In the genomic region with DNA sequence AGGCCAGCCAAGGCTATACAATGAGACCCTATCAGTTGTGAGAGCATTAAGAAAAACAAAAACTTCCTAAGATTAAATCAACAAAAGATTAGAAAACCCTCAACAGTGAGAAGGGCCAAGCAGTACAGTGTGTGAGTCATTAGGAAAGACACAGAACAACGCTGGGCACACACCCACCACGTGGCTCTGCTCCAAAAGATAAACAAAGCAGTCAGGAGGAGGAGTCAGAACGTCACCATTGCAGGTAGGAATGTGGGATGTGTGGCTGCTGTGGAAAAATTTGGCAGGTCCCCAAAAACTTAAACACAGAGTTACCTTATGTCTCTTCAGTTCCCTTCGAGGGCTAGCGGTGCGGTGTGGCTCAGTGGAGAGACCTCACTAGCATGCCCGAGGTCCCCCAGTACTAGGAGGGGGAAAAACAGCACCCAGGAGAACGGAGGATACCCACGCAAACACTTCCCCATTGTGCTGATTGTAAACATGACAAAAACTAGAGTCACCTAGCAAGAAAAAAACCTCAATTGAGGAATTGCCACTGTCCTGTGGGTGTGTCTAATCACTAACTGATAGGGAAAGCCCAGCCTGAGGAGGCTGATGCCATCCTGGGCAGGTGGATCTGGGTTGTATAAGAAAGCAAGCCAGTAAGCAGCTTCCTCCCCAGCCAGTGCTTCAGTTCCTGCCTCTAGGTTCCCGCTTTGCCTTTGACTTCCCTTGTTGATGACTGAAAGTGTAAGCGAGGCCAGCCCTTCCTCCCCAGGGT, we compare ENCODE assay signal across 9 mouse cellular contexts. TPM values are rescaled to one million over a fixed set of nuclear protein-coding genes. Genes with fewer than 3 reads are reported as not detected.
A peak's percentile ranks its signal among the peaks of the same experiment; 100 is the strongest.
DNase-seq lines count a peak whose midpoint lies in the region; ATAC-seq and TF ChIP-seq lines count a peak whose summit lies in the region.
"Had no signal": no experiment of that assay in that cellular context is flagged by ENCODE, and none has a peak within 500 bp of the region (broad histone marks: within the 10 kb centered on the region; RNA-seq: fewer than 3 reads in every experiment).

No protein-coding gene starts in this region.

- peak; percentile 81 for DNase-seq in 3T3-L1 (ENCODE audit: low read depth, low spot score)
- peak; percentile 74 for DNase-seq in lung, postnatal 14 days
- no peak for DNase-seq in testis, postnatal 14 days (ENCODE audit: low spot score)
- DNase-seq in layer of hippocampus, adult 18-20 months (ENCODE audit: low spot score in 2 of 2), result no peak
- DNase-seq in thymus, adult 18-20 months, result no peak
- DNase-seq: spleen, adult 18-20 months had no signal

- ATAC-seq in hematopoietic stem cell, adult 5-6 weeks (replicated peaks in 1 of 2; ENCODE audit: insufficient read depth in 1 of 2, low FRiP score in 2 of 2, low TSS enrichment in 1 of 2, low read depth in 1 of 2, poor library complexity in 2 of 2, severe bottlenecking in 2 of 2), result peak; percentile 64 to 75

- no peaks in the 10 kb centered on the region for H3K79me2 ChIP-seq in C2C12 (ENCODE audit: control insufficient read depth, insufficient read depth)

- H3K79me3 ChIP-seq in C2C12 (ENCODE audit: low read depth), result no peaks in the 10 kb centered on the region

- H3ac ChIP-seq in C2C12 (ENCODE audit: control insufficient read depth, insufficient read length, low read depth), result no peak overlapping the region

- H3K27me3 ChIP-seq in C2C12 (ENCODE audit: control insufficient read depth, insufficient read depth, insufficient read length), result no peaks in the 10 kb centered on the region

- H3K4me3 ChIP-seq in C2C12 (ENCODE audit: insufficient read depth, poor library complexity, severe bottlenecking), result no peak overlapping the region

- H3K36me3 ChIP-seq in C2C12 (ENCODE audit: control insufficient read depth, insufficient read depth), result no peaks in the 10 kb centered on the region

- no peak for TF ChIP-seq CTCF in C2C12 (IDR thresholded peaks at IDR 0.05; ENCODE audit: control insufficient read depth, insufficient read depth, insufficient read length)

TF ChIP-seq in C2C12, 6 proteins besides CTCF, POLR2A, EP300 and RAD21:
- TF ChIP-seq FOSL1 (IDR thresholded peaks at IDR 0.05; ENCODE audit: insufficient read depth, low read length, poor library complexity, severe bottlenecking) (no peak), MAX (IDR thresholded peaks at IDR 0.05) (peak; percentile 98), USF1 (IDR thresholded peaks at IDR 0.05; ENCODE audit: low read depth) (peak; percentile 45), CEBPB (IDR thresholded peaks at IDR 0.05; ENCODE audit: low read depth) (no peak)

RNA-seq across cellular contexts. Expression of a gene that starts 12.7 kb away (rescaled TPM):
- polyA plus RNA-seq in C2C12 (2012; fragmentation: generic; extraction: Trizol), result 0.73 TPM
- 0.13 TPM in 1 of 2 replicates, not detected in the other for total RNA-seq in hematopoietic stem cell, adult 5-6 weeks (2017)
- total RNA-seq in layer of hippocampus, adult 18-20 months (2021), result 1 to 10 TPM; 5.9 to 6.7 TPM

RNA-seq across cellular contexts. Expression of a gene that starts 26.9 kb away (rescaled TPM):
- 55.2 TPM for polyA plus RNA-seq in C2C12 (2012; fragmentation: generic; extraction: Trizol)
- total RNA-seq in hematopoietic stem cell, adult 5-6 weeks (2017), result not detected in 2 replicates
- 10 to 100 TPM; 11.9 to 15.8 TPM for total RNA-seq in layer of hippocampus, adult 18-20 months (2021)

RNA-seq across cellular contexts. Expression of a gene that starts 39.8 kb away (rescaled TPM):
- polyA plus RNA-seq in C2C12 (2012; fragmentation: generic; extraction: Trizol), result 1.3 TPM
- not detected in 2 replicates for total RNA-seq in hematopoietic stem cell, adult 5-6 weeks (2017)
- total RNA-seq in layer of hippocampus, adult 18-20 months (2021), result not detected
- total RNA-seq: midbrain, postnatal 0 days had no signal
- polyA plus RNA-seq: midbrain, postnatal 0 days had no signal

RNA-seq across cellular contexts. Expression of a gene that starts 42.2 kb away (rescaled TPM):
- polyA plus RNA-seq in C2C12 (2012; fragmentation: generic; extraction: Trizol), result not detected
- total RNA-seq in hematopoietic stem cell, adult 5-6 weeks (2017), result 45.7 and 53.7 TPM in 2 replicates
- total RNA-seq in layer of hippocampus, adult 18-20 months (2021), result 1 to 10 TPM; 6.0 to 6.2 TPM

Comparison
In these comparisons a context has a peak if more than half of its experiments do, and no peak if none do; other contexts are left out.
1. DNase-seq: peak in 3T3-L1 (single experiment) and lung, postnatal 14 days (single experiment); none in testis, postnatal 14 days (single experiment), layer of hippocampus, adult 18-20 months (0 of 2) and thymus, adult 18-20 months (0 of 2).
2. RNA of a gene that starts 26.9 kb away (total RNA-seq): 11.9 to 15.8 TPM in layer of hippocampus, adult 18-20 months; not detected in hematopoietic stem cell, adult 5-6 weeks; every median in the first group is over 10 times any median in the second.